Mouse (Mus musculus) myocyte (in vitro differentiated cells): ENCODE data around the gene Unkl.

Experiments
- CEBPB ChIP-seq: IDR thresholded peaks from 2 replicates; pipeline ENCODE4 v1.6.1; 2011; ENCODE audit warnings: mild to moderate bottlenecking, moderate library complexity; ENCODE audit not compliant: poor library complexity, insufficient read depth, severe bottlenecking
- E2F4 ChIP-seq: IDR thresholded peaks from one replicate; pipeline ENCODE4 v1.6.1; 2011; ENCODE audit warnings: mild to moderate bottlenecking, control low read depth, moderate library complexity; ENCODE audit not compliant: insufficient read depth
- MAX ChIP-seq: IDR thresholded peaks from one replicate; pipeline ENCODE4 v1.6.1; 2011; ENCODE audit warnings: low read depth, mild to moderate bottlenecking, control low read depth
- MYOD1 ChIP-seq, 3 experiments: IDR thresholded peaks; one replicate each; pipeline ENCODE4 v1.6.1; 2011; ENCODE audit warnings: control low read depth in 2 of 3, low read depth in 2 of 3, mild to moderate bottlenecking in 2 of 3, moderate library complexity in 1 of 3; ENCODE audit not compliant: insufficient read length in 2 of 3, control insufficient read depth in 1 of 3
- MYOG ChIP-seq, 3 experiments: IDR thresholded peaks; one replicate each; pipeline ENCODE4 v1.6.1; 2011; ENCODE audit warnings: control low read depth in 2 of 3, low read depth in 2 of 3, mild to moderate bottlenecking in 2 of 3; ENCODE audit not compliant: insufficient read length in 2 of 3, control insufficient read depth in 1 of 3, insufficient read depth in 1 of 3
- POLR2A ChIP-seq: IDR thresholded peaks from one replicate; pipeline ENCODE4 v1.6.1; 2011; ENCODE audit warnings: low read depth, mild to moderate bottlenecking, control low read depth, moderate library complexity; ENCODE audit not compliant: insufficient read length
- POLR2AphosphoS2 ChIP-seq: IDR thresholded peaks from one replicate; pipeline ENCODE4 v1.6.1; 2011; ENCODE audit warnings: low read depth, control low read depth; ENCODE audit not compliant: insufficient read length
- REST ChIP-seq: IDR thresholded peaks from one replicate; pipeline ENCODE4 v1.6.1; 2011; ENCODE audit warnings: mild to moderate bottlenecking, control low read depth, moderate library complexity; ENCODE audit not compliant: insufficient read depth, insufficient read length
- SRF ChIP-seq: IDR thresholded peaks from one replicate; pipeline ENCODE4 v1.6.1; 2011; ENCODE audit warnings: low read depth; ENCODE audit not compliant: control insufficient read depth, insufficient read length
- TCF12 ChIP-seq: IDR thresholded peaks from one replicate; pipeline ENCODE4 v1.6.1; 2011; ENCODE audit warnings: mild to moderate bottlenecking, control low read depth; ENCODE audit not compliant: poor library complexity, insufficient read depth, severe bottlenecking
- TCF3 ChIP-seq: IDR thresholded peaks from one replicate; pipeline ENCODE4 v1.6.1; 2011; ENCODE audit warnings: low read depth, control low read depth; ENCODE audit not compliant: insufficient read length
- USF1 ChIP-seq: IDR thresholded peaks from one replicate; pipeline ENCODE4 v1.6.1; 2011; ENCODE audit warnings: low read depth, mild to moderate bottlenecking, control low read depth, moderate library complexity

GRCm38 (mm10) chr17:25164770-25165169 is 23.4 kb upstream of the Unkl start:
- TF ChIP-seq POLR2A (no peak), MYOD1 (IDR thresholded peaks at IDR 0.05; ENCODE audit: control insufficient read depth in 1 of 3, insufficient read length in 2 of 3, low read depth in 2 of 3) (peak in 2 of 3 experiments; percentile 51 to 64), MYOG (IDR thresholded peaks at IDR 0.05; ENCODE audit: control insufficient read depth in 1 of 3, insufficient read depth in 1 of 3, insufficient read length in 2 of 3, low read depth in 2 of 3) (no peak), TCF12 (no peak), POLR2AphosphoS2 (no peak), MAX (no peak), CEBPB (no peak), E2F4 (no peak), SRF (no peak), USF1 (no peak), TCF3 (no peak), REST (no peak)
